Mouse (Mus musculus): ENCODE results near the gene Dph1. TPM values are rescaled to one million over a fixed set of nuclear protein-coding genes. Genes with fewer than 3 reads are reported as not detected.

The Dph1 gene
- total RNA-seq, 1 experiment: 32.8 TPM

DNA sequence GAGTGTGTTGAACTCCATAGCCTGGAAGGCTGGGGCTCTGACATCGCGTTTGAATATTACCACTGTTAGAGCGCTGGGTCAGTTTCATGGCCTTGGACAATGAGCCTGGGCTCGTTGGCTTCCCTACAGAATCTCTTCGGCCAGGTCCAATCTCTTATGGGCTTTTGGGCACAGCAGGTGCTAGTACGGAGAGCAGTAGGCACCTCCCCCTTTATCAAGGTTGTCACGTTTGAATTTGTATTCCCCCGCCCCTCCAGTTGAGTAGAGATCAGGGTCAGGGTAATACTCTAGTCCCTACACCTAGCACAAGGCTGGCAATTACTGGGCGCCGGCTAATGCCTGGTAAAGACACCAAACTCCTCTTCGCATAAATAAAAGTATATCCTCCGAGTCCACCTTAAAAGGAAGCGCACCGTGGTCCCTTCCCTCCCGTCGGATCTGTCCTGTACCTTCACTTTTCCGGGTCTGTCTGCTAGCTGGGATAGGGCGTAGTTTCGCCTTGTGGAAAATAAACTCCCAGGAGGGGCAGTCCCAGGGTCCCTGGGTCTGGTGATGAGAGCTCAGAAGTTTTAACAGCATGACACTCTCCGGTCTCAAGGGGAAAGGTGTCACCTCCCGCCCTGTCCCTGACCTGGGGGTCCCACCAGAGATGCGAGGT is 1.2 kb downstream of the Dph1 start:
- Histone ChIP-seq H3K9ac (ENCODE audit: insufficient read depth, low read depth, low read length, poor library complexity, severe bottlenecking) (peak overlapping the region; percentile 90), H3K36me3 (ENCODE audit: control insufficient read depth, insufficient read depth, low read length, poor library complexity, severe bottlenecking) (no peaks in the 10 kb centered on the region; the same call in 1 of the 2 replicates), H3K9me3 (ENCODE audit: control insufficient read depth, insufficient read depth, low read depth, low read length) (no peaks in the 10 kb centered on the region), H3K4me1 (ENCODE audit: control insufficient read depth in 2 of 2, insufficient read depth in 2 of 2, low read length in 2 of 2, poor library complexity in 1 of 2) (peaks cover 0 to 7% of the 10 kb centered on the region in 2 experiments; a peak in 1 of 4 replicates), H3K4me3 (ENCODE audit: insufficient read depth in 1 of 2, low read depth in 1 of 2, low read length in 2 of 2, poor library complexity in 1 of 2, severe bottlenecking in 1 of 2) (peak overlapping the region; percentile 95 to 99), H3K27ac (ENCODE audit: insufficient read depth, low read depth, low read length, poor library complexity, severe bottlenecking) (no peak overlapping the region)
- no peak for DNase-seq (ENCODE audit: low read depth, low spot score)
- in situ Hi-C loops (cut with MboI; ENCODE audit: low sequenced_read_pairs in 2 of 2, unreplicated experiment in 2 of 2): loop anchor here (5.0 kb wide), 1 partner anchor 102 kb away; no protein-coding TSS in a partner anchor
- no peak for TF ChIP-seq MAFK (IDR thresholded peaks at IDR 0.05; ENCODE audit: insufficient read depth, low read depth, low read length)

DNA sequence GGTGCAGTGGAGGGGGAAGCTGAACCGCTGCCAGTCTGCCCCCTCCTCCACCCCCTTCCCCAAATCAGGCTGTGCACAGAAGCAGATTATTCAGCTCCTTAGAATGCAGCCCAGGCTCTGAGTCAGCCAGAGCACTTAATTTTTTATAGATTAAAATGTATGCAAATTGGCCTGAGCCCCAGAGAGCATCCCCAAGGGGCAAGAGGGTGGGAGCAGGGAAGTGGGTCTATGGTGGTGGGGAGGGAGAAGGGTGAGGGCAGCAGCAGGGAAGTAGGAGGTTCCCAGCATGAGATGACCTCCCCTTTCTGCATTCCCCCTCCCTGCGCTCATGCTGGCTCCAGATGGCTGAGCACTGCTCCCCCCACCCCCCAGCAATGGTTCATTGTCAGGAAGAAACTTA is 6.1 kb downstream of the Dph1 start:
- Histone ChIP-seq H3K4me3 (ENCODE audit: insufficient read depth in 1 of 2, low read depth in 1 of 2, low read length in 2 of 2, poor library complexity in 1 of 2, severe bottlenecking in 1 of 2) (no peak overlapping the region), H3K9me3 (ENCODE audit: control insufficient read depth, insufficient read depth, low read depth, low read length) (no peaks in the 10 kb centered on the region), H3K27ac (ENCODE audit: insufficient read depth, low read depth, low read length, poor library complexity, severe bottlenecking) (no peak overlapping the region; the same call in 1 of the 2 replicates), H3K36me3 (ENCODE audit: control insufficient read depth, insufficient read depth, low read length, poor library complexity, severe bottlenecking) (peaks cover 31% of the 10 kb centered on the region), H3K9ac (ENCODE audit: insufficient read depth, low read depth, low read length, poor library complexity, severe bottlenecking) (no peak overlapping the region), H3K4me1 (ENCODE audit: control insufficient read depth in 2 of 2, insufficient read depth in 2 of 2, low read length in 2 of 2, poor library complexity in 1 of 2) (0 out of 4 replicates have a peak, but pooled peaks cover 0 to 4% of the 10 kb centered on the region in 2 experiments)
- TF ChIP-seq ZNF384 (IDR thresholded peaks at IDR 0.05; ENCODE audit: low read depth, low read length) (no peak), CHD2 (IDR thresholded peaks at IDR 0.05; ENCODE audit: low read depth, low read length) (no peak), ZC3H11A (IDR thresholded peaks at IDR 0.05; ENCODE audit: borderline replicate concordance, low read depth, low read length) (no peak), MAFK (IDR thresholded peaks at IDR 0.05; ENCODE audit: insufficient read depth, low read depth, low read length) (no peak), HCFC1 (IDR thresholded peaks at IDR 0.05; ENCODE audit: borderline replicate concordance, insufficient read depth, low read length) (no peak)
- DNase-seq (ENCODE audit: low read depth, low spot score): no peak
- in situ Hi-C loops (cut with MboI; ENCODE audit: low sequenced_read_pairs in 2 of 2, unreplicated experiment in 2 of 2): no loop called here

DNA sequence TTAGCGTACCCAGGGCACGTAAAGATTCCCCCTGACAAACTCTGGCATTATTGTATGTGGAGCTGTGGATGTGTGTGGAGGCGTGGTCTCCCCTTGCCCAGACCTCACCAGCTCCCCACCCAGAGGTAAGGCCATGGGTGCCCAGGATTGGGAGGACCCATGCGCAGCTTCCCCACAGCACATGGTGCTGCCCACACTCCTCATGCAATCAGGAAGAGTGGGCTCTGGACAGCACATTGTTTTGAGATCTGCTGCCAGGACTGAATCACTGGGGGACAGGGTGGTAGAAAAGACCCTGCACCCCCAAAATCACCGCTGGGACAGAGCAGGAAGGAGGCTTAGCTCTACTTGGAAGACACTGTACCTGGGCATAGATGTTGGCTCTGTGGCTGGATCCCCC is 6.5 kb downstream of the Dph1 start:
- Histone ChIP-seq H3K9ac (ENCODE audit: insufficient read depth, low read depth, low read length, poor library complexity, severe bottlenecking) (no peak overlapping the region), H3K36me3 (ENCODE audit: control insufficient read depth, insufficient read depth, low read length, poor library complexity, severe bottlenecking) (peaks cover 32% of the 10 kb centered on the region), H3K27ac (ENCODE audit: insufficient read depth, low read depth, low read length, poor library complexity, severe bottlenecking) (no peak overlapping the region), H3K4me1 (ENCODE audit: control insufficient read depth in 2 of 2, insufficient read depth in 2 of 2, low read length in 2 of 2, poor library complexity in 1 of 2) (0 out of 4 replicates have a peak, but pooled peaks cover 0 to 4% of the 10 kb centered on the region in 2 experiments), H3K4me3 (ENCODE audit: insufficient read depth in 1 of 2, low read depth in 1 of 2, low read length in 2 of 2, poor library complexity in 1 of 2, severe bottlenecking in 1 of 2) (no peak overlapping the region), H3K9me3 (ENCODE audit: control insufficient read depth, insufficient read depth, low read depth, low read length) (no peaks in the 10 kb centered on the region)
- DNase-seq (ENCODE audit: low read depth, low spot score): no peak
- TF ChIP-seq MAFK (IDR thresholded peaks at IDR 0.05; ENCODE audit: insufficient read depth, low read depth, low read length): no peak
- no peak for TF ChIP-seq ZC3H11A (IDR thresholded peaks at IDR 0.05; ENCODE audit: borderline replicate concordance, low read depth, low read length)
- TF ChIP-seq HCFC1 (IDR thresholded peaks at IDR 0.05; ENCODE audit: borderline replicate concordance, insufficient read depth, low read length): no peak
- no peak for TF ChIP-seq ZNF384 (IDR thresholded peaks at IDR 0.05; ENCODE audit: low read depth, low read length)
- no peak for TF ChIP-seq CHD2 (IDR thresholded peaks at IDR 0.05; ENCODE audit: low read depth, low read length)
- in situ Hi-C loops (cut with MboI; ENCODE audit: low sequenced_read_pairs in 2 of 2, unreplicated experiment in 2 of 2): no loop called here

DNA sequence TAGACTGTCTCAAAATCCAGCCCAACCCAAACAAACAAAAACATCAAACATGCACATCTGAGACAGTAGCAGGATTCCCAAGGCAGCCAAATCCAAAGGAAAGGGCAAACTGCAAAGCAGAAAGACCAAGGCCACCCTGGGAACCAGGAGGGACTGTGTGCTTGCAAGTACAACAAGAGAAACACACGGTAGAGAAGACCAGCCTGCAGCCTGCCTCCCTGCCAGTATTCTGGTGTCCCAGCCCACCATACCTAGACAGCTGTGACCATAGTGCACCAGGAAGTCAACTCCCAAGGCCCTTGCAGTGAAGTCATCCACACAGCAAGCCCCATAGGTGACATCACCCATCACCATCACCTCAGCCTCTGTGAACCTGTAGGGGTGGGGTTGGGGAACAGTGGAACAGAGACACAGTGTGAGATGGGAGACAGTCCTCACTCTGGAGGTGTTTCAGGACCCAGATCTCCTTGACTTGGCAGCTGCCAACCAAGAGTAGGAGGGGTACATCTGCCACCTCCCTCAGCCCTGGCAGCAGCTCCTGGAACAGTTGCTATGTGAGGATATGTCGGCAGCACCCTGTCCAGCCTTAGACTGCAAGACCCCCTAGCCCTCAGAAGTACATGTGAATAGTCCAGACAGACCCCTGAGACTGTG is 7.0 kb downstream of the Dph1 start:
- DNase-seq (ENCODE audit: low read depth, low spot score): no peak
- Histone ChIP-seq H3K36me3 (ENCODE audit: control insufficient read depth, insufficient read depth, low read length, poor library complexity, severe bottlenecking) (peaks cover 33% of the 10 kb centered on the region), H3K4me1 (ENCODE audit: control insufficient read depth in 2 of 2, insufficient read depth in 2 of 2, low read length in 2 of 2, poor library complexity in 1 of 2) (peaks cover 2 to 4% of the 10 kb centered on the region in 2 experiments; a peak in 1 of 4 replicates), H3K27ac (ENCODE audit: insufficient read depth, low read depth, low read length, poor library complexity, severe bottlenecking) (no peak overlapping the region), H3K4me3 (ENCODE audit: insufficient read depth in 1 of 2, low read depth in 1 of 2, low read length in 2 of 2, poor library complexity in 1 of 2, severe bottlenecking in 1 of 2) (no peak overlapping the region), H3K9me3 (ENCODE audit: control insufficient read depth, insufficient read depth, low read depth, low read length) (no peaks in the 10 kb centered on the region), H3K9ac (ENCODE audit: insufficient read depth, low read depth, low read length, poor library complexity, severe bottlenecking) (no peak overlapping the region)
- in situ Hi-C loops (cut with MboI; ENCODE audit: low sequenced_read_pairs in 2 of 2, unreplicated experiment in 2 of 2): no loop called here
- TF ChIP-seq ZNF384 (IDR thresholded peaks at IDR 0.05; ENCODE audit: low read depth, low read length) (no peak), HCFC1 (IDR thresholded peaks at IDR 0.05; ENCODE audit: borderline replicate concordance, insufficient read depth, low read length) (no peak), CHD2 (IDR thresholded peaks at IDR 0.05; ENCODE audit: low read depth, low read length) (no peak), MAFK (IDR thresholded peaks at IDR 0.05; ENCODE audit: insufficient read depth, low read depth, low read length) (no peak)

Data from ES-E14 (cell line).